Mouse (Mus musculus): Measurements from ENCODE around the gene Fscn2.

DNA sequence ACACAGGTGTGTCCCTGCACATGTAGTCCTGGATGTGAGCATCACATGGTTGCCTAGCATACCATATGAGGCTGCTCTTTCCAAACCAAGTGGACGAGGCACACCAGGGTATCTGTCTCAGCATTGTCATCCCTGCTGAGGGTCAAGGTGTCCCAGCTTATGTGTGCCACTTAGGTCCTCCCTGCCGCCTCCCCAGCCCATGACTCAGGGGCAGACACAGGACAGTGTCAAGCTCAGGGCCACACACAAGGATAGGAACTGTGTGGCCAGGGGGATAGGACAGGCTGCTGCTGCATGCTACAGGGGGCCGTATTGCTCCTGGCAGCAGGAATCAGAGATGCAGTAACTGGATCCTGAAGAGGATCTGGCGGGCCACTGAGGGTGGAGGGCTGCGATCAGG is 579 bp upstream of the Fscn2 start:
- TF ChIP-seq CTCF (IDR thresholded peaks at IDR 0.05; ENCODE audit: low read depth) (no peak), EP300 (optimal IDR thresholded peaks at IDR 0.05) (no peak)

Data from stomach, postnatal 0 days (tissue).